Mouse (Mus musculus) heart, postnatal 10 days (tissue): ENCODE measurements at regions not wholly inside any gene's neighbourhood (a gene's known extent, or its start where the extent isn't known, plus 50 kb on each side); places are given as distances from the start of the nearest gene placed in this dataset.
A peak's percentile ranks its signal among the peaks of the same experiment; 100 is the strongest.

Source experiments
- DNase-seq, 2 experiments: peaks; one replicate each; pipeline ENCODE4 v3.0.0; 2021
- intact Hi-C: fragments of 180-260 bp; cut with DNase I; formaldehyde crosslinking; loops from one replicate; pipeline ENCODE4 v1.15.1; 2025

DNA sequence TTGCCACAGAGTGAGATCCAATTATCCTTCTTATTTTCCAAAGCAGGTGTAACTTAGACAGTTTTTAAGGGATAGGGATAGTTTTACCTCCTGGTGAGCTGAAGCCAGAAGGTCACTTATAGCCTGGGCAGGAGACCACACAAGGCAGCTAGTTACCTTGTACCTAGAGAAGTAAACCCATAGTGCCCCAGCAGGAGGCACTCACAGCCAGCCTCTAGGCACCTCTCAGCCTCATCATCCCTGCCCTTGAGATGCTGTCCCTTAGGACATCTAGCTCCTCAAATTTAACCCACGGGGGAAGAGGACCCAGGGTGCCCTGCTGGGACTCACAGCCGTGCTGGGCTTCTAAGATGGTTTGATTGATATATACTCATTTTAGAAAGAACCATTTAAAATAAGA, 163.7 kb downstream of the Kcna5 start:
- no peak for DNase-seq
- intact Hi-C loops, result loop anchor here (2.0 to 10.0 kb wide), 2 partner anchors 217 to 417 kb away; no protein-coding TSS in a partner anchor

DNA sequence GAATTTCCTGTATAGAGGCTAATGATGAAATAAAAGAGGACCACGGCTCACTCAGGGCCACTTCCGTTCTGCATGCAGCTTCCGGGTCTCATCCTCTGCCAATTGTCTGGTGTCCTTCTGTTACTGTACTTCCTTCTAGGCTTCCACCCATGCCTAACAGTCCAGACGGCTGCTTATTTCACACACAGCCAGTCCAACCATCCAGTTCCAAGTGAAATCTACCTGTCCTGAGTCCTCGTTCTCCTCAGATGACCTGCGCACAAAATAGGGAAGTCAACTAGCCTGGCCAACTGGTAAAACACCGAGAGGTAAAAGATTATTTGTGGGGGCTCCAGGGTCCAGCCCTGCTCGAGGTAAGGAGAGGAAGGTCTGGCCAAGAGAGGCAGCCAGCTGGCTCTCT, 169.7 kb downstream of the Kcna5 start:
- DNase-seq, result no peak
- intact Hi-C loops, result no loop called here

DNA sequence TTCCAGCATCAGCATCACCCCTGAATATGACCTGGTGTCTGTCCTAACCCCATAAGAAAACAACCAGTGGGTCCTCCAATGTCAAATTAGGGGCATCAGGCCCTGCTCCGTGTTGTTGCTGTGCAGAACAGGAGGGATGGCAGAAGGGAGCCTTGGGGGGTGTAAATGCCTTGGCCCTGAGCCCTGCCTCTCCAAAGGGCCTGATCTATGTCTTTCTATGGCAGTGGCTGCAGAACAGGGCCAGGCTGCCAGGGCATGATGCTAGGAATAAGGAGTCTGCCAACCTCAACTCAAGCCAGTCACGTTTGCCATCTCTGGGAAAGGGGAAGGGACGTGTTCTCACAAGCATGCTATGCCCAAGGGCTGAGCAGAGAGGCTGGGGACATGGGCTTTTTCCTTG, 172.9 kb downstream of the Kcna5 start:
- DNase-seq, result no peak
- intact Hi-C loops, result no loop called here

DNA sequence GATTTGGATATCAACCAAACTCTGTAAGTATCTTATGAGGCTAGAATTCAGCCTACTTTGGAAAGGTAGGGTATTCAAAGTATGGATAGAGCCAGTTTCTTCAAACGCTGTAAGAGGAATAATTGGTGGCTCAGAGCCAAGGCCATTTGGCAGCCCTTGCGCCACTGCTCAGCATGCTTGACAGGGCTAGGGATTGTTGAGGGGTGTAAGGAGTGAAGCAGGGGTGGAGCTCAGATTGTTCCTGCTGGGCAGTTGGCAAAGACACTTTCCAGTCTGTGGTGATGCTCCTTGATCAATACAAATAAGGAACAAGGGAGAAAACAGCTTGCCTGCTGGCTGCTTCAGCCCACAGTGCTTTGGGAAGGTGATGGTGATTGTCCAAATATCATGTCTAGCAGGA, 181.9 kb downstream of the Kcna5 start:
- intact Hi-C loops, result no loop called here
- peak; percentile 3 to 15 for DNase-seq

DNA sequence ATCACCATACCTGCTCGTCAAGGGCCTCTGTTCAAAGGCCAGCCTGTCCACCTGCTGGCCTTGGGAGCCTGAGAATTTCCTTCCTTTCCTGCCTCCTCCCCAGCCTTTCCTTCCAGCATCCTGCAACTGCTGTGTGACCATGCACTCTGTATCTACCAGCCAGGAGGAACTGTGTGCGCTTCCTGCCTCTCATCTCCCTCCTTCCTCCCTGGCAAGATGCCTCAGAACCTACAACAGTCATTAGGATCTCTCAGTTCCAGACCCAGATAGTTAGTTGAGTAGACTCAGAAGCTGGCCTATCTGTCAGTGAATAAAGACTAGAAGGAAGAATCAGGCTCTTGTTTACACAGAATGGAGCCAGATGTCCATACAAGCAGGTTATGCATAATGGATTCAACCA, 183.8 kb upstream of the Ntf3 start:
- DNase-seq, result no peak
- intact Hi-C loops, result no loop called here

DNA sequence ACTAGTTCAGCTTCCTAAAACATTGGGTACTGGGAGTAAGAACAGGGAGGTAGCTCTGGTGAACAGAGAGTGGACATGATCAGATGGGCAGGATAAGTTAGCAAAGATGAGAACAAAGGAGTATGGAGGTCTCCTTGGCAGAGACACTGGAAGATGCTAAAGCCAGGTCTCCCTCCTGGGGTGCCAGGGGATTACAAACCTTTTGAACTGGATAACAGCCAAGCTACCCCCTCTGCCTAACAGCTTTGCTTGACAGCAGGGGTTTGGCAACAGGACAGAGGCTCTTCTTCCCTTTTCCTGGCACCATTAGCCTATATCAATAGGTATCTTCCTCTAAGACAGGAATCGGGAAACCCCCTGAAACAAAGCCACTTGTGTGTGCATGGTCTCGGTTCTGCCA, 183.2 kb upstream of the Ntf3 start:
- DNase-seq, result no peak
- intact Hi-C loops, result no loop called here

DNA sequence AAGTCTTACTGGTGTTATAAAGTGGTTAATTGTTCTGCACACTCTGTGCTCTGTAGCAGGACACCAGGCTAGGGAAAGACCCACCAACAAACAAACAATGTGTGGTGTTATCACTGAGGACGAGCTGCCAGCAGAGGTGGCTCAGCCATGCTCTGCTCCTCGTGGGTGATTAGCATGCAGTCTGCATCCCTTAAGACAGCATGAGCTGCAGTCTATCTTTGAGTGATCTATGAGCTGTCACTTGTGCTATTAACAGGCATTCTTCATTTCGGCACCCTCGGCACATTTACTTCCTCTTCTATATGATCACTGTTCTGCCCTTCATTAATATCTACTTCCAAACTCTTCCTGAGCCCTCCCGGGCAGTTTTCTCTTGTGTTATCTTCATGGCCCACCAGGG, 178.5 kb upstream of the Ntf3 start:
- intact Hi-C loops, result no loop called here
- DNase-seq, result no peak

DNA sequence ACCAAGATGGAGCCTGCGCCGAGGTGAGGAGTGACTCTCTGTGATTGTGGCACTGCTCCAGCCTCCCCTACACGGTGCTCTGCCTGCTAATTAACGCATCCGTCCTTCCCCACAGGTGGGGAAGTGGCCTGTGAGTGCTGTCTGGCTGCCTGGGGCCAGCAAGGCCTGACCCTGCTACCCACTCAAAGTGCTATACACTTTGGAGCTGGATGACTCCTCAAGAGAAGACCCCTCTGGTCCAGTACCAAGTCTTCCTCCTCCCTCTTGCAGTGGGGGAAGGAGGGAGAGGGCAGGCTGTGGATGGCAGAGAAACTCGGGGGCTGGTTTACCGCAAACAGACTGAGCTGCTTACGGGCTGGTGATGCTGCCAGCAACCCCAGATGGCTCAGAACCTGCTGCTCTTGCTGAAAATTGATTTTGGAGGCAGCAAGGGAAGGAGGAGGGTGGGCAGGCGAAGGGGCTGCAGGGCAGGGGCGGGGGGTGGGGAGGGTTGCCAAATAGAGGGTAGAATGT, 173.4 kb upstream of the Ntf3 start:
- intact Hi-C loops, result no loop called here
- no peak for DNase-seq

DNA sequence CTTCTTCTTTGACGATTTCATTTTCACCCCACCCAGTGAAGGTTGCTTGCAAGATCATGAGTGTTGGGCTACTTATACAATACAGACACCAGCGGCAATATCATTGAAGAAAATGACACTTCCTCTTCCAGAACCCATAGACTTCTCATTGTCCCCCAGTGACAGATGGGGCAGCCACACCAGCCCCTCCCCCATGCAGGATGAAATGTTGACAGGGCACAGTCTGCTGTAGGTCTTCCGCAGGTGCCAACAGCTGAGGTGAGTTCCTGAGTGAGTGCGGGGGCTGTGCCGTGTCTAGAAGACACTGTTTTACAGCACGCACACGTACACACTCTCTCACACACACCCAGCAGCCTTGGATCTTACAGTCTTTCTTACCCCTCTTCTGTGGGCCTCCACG, 171.0 kb upstream of the Ntf3 start:
- DNase-seq, result no peak
- intact Hi-C loops, result no loop called here

DNA sequence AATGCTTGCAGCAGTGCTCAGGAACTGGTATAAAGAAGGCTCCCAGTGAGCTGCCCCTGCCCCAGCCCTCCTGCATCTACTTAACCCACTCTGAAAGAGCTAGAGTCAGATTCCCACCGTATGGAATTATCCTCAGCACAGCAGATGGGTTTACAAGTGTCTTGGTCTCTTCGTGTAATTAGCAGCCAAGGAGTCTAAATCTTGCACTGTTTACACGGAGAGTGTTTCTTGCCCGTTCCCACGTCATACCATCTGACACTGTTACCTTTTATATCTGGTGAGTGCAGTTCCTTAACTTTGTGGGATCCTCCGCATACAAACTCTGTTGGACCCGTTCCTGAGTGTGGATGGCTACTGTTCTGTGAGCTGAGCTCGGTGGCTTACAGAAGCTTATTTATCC, 167.5 kb upstream of the Ntf3 start:
- intact Hi-C loops, result no loop called here
- DNase-seq, result no peak

DNA sequence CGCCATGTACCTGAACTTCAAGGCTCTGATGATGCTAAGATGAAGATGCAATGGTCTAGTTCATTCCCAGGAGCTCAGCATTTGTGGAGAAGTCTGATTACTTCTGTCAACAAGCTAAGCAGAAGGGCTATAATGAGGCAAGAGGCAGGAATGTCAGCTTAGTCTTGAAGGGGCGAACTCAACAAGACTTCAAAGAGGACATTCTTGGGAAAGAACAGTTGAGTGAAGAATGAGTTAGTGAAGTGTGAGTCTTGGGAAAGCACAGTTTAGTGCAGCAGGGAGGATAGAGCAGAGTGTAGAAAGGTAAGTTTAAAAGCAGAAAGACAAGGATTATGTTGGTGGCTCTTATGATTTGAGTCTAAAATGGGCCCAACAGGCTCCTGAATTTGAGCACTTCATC, 160.5 kb upstream of the Ntf3 start:
- no peak for DNase-seq
- intact Hi-C loops, result no loop called here

DNA sequence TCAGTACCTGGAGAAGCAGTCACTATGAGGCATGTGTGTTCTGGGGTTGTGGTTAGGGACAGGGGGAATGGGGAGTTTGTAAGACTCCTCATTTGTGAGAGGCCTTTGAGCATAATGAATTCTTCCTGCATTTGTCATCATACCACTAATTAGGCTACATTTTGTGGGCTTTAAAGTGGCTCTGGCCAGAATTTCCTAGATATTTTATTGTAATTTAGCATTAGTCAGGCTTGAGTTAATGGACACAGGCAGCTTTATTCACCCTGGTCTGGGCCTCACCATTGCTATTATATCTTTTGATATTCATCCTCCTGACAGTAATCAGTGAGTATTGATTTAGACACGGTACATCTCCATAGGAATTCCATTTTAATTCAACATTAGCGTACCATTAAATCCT, 151.8 kb upstream of the Ntf3 start:
- DNase-seq, result no peak
- intact Hi-C loops, result no loop called here

DNA sequence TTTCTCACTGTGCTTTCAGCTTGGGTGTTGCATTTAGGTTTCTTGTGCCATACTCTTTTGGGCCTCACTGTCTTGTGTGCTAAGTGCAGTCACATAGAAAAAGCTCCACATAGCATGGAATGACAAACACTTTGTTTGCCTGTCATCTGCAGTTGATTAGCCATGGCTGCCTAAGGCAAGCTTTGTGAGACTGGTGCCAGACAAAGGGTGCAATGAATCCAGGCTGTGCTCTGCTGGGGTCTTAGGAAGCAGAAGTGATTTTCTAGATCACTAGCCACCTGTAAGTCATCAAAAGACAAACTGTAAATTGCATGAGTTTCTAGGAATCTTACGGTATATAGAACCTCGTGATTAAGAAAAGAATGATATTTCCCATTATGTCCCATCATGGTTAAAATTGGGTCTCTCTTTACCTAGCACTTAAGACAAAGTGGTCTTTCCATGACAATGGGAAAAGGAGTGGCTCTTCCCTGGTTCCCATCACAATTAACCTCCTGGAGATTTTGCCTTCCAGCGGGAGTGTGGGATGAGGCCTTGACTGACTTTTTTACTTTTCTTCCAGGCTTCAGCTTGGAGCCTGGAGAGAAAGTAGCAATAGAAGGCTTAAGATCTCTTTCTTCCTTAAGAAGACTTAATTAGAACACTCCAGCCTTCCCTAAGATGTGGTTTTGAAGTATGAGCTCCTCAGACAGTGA, 144.2 kb upstream of the Ntf3 start:
- intact Hi-C loops, result no loop called here

DNA sequence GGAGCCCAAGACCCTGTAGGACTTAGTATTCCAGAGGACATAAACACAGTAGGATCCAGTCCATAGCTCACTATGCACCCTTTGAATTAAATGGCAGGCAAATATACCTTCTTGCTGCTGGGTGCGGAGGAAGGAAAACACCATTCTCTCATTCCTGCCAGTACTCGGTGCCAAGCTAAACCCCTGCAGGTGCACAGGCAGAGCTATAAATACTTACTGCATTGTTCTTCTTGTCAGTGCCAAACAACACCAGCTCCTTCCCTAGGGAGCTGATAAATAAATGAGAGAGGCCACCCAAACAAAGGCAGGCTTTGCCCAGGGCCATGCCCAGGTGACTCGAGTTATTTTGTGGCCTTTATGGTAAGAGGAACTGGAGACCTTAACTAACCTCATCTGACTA, 136.4 kb upstream of the Ntf3 start:
- peak; percentile 1 to 10 for DNase-seq

More for the DNA sequence above, 144.2 kb upstream of the Ntf3 start:
- no peak for DNase-seq

DNA sequence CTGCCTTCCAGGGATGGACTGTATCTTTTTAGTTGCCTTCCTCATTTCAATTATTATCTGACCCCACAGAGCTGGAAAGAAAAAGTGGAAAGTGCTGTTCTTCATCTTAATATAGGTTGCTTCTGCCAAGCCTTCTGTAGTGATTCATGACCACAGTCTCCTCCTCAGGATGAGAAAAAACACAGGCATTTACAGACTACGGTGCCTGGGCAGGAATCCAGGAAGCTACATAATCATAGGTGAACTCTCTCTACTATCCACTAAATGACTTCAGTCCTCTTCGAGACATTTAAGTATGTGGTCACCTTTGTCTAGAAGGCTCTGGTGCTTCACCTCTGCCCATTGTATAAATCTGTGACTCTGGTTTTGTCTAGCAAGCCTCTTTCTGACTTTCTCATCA, 124.9 kb upstream of the Ntf3 start:
- no peak for DNase-seq
- intact Hi-C loops, result no loop called here

More for the DNA sequence above, 136.4 kb upstream of the Ntf3 start:
- intact Hi-C loops, result no loop called here

DNA sequence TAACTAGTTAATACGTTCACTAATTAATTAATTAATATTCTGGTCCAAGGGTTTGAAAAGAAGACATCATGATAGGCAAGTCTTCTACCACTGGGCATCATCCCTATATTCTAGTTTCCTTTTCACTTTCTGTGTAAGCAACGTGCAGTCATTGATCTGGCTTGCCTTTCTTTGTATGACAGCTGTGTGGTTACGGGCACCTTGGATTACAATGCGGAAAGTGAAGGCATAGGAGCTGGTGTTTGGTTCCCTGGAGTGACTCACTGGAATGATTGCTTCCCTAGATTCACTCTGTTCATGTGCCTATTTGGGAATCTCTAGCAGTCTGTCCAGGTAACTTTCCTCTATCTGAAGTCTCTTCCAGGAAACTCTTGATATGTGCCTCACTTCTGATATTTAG, 120.5 kb upstream of the Ntf3 start:
- intact Hi-C loops, result no loop called here
- DNase-seq, result no peak

DNA sequence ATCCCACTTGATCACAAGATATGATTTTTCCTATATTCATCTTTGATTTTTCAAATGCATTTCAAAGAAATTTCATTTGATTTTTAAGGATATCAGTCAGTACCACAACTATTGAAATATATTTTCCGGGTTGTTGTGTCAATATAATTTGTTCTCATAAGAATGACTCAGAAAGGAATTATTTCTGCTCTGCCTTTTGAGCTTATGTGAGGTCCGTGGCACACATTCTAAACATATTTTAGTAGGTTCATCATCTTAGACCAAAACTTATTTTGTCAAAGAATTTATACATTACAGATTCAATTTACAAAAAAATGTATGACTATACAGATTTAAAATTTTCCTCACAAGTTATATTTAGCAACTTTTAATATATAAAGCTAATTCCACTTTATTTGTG, 119.5 kb upstream of the Ntf3 start:
- intact Hi-C loops, result no loop called here
- no peak for DNase-seq

DNA sequence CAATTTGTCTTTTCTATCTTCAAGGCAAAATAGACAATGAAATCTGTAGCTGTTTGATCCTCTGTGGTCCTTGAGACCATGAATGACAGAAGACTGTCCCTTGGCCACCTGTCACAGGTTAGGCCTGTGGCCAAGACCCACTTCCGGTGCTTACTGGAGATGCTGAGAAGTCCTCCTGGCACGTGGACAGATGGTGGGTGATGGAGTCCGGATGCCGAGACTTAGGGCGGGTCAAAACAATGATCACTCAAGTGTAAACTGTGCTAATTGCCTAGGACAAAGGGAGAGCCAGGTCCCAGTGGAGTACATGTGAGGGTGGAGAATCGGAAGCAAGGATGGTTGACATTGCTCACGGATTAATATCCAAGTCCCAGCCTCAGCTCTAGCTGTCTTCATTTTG, 117.7 kb upstream of the Ntf3 start:
- DNase-seq, result no peak
- intact Hi-C loops, result no loop called here

DNA sequence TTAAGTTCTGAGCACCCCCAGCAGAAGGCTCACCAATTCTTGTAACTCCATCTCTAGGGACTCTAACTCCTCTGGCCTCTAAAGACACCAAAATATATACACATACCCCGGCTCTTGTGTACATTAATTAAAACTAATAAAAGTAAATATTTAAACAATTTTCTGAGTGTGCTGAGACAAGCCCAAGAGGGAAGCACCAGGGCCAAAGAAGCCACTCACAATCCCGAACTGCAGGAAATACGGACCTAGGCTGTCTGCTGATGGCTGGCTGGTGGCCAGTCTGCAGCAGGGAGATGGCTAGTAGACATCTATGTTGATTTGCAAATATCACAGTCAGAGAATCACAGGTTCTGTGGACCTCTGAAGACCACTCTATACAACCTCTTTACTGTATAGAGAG, 113.6 kb upstream of the Ntf3 start:
- intact Hi-C loops, result no loop called here
- no peak for DNase-seq

DNA sequence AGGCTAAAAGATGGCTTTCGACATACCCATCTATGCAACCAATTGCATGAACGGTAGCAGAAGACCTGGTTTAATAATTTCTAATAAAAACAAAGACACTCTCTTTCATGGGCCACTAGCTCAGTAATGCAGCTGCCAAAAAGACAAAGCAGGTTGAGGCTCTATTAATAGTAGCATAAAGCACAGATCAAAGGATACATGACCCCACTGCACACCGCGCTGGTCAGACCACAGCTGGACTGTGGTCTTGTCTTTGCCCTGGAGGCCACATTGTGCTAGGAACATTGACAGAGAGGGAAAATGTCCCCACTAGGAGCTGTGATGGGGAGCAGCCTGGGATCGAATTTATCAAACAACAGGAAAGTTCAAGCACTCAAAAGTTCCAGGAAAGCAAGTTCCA, 79.3 kb upstream of the Ntf3 start:
- no peak for DNase-seq
- intact Hi-C loops, result no loop called here

DNA sequence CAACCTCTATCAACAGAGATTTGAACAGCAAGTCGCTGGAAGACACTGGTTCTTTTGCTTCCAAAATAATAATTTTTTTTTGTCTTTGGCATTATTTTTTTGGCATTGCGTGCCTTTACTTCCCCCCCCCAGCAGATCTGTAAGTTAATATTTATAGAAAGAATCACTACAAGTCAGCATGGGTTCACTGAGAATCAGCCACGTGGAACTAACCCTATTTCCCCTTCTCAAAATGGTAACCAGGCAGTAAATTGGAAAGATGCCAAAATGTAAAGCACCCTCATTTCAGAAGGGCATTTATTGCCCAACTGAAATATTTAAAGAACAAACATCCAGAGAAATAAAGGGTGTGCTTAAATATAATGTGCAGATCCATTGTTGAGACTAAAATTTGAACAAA, 78.7 kb upstream of the Ntf3 start:
- intact Hi-C loops, result no loop called here
- no peak for DNase-seq

DNA sequence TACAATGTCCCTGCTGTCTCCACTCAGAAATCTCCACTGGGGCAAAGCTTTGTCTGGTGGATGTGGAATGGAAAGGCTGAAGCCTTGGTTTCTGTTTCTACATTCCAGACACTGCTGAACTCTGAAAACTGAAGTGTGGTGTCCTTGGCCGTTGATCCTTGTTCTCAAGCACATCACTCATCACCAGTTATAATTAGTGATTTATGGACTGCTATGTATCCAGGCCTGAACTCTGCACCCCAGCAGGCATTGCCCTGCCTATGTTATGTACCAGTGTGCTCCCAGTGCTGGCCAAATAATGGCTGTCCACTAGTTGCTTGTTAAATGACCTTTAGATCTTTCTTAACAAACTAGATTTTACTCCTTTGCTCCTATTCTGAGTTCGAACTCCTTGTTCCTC, 75.6 kb upstream of the Ntf3 start:
- DNase-seq, result peak; percentile 13 to 27
- intact Hi-C loops, result no loop called here

DNA sequence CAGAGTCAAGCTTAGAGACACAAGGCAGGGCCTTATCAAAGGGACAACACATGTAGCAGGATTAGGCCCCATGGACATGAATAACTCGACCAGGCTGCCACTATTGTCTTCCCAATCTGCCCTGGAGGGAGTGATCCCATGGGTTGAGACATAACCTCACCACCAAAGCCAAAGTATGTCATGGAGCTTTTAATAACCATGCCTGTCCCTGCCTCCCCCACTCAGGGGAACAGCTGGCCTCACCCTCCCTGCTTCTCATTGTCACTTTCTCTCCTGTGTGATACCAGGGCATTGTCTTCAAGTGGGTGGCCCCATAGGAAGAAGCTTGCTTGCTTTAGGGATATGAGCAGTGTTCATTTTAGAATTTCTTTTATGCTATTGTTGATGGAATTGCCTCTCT, 73.5 kb upstream of the Ntf3 start:
- peak; percentile 9 to 12 for DNase-seq
- intact Hi-C loops, result no loop called here
